Mouse (Mus musculus): ENCODE results near the gene Capn1.

DNA sequence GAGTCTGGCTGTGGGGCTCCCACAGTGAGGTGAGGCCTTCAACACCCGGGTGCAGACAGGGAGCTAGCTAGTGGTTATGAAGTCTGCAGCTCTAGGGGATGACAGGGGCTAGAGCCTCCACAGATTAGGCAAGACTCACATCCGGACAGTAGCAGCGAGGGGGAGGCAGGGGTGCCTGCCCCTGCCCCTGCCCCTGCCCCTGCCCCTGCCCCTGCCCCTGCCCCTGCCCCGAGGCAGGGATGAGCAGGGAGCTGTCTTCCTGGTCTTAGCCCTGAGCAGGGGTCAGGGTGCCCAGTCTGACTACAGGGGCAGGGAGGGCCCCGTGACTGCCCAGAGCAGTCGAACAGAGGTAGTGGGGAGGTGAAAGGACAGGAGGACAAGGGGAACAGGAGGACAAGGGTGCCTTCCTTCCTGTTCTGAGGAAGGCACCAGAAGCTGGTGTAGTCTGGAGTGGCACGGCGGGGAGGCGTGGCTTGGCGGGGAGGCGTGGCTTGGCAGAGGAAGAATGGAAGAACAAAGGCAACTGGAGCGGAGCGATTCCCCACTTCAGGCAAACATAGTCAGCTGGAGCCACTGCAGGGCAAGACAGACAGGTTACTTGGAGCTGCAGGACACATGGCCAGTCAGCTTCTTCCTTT is 26.8 kb downstream of the Capn1 start:
- TF ChIP-seq POLR2A (IDR thresholded peaks at IDR 0.05; ENCODE audit: insufficient read length, low read depth) = peak; percentile 39
- TF ChIP-seq REST (IDR thresholded peaks at IDR 0.05; ENCODE audit: insufficient read depth, insufficient read length) = no peak
- TF ChIP-seq USF1 (IDR thresholded peaks at IDR 0.05; ENCODE audit: low read depth) = no peak
- TF ChIP-seq MAX (IDR thresholded peaks at IDR 0.05; ENCODE audit: low read depth) = no peak

Measured in myocyte (in vitro differentiated cells).